Mouse (Mus musculus) c-Kit-positive CD71-positive TER-119-negative erythroid progenitor cells, embryonic 14.5 days (primary cell): Measurements from ENCODE around the gene Gm28635.

Source experiments
- DNase-seq: peaks from one replicate; pipeline ENCODE4 v3.0.0-alpha.2; 2013; ENCODE audit warnings: low read depth

Gene Gm28635

GRCm38 (mm10) chr2:84677968-84678880, at the start of gene Gm28635, which contains the start of gene Med19:
Gm28635 (minus strand) TSS chr2:84678041.
Med19 (plus strand) TSS chr2:84678402.
- peak; percentile 100 for DNase-seq

DNA sequence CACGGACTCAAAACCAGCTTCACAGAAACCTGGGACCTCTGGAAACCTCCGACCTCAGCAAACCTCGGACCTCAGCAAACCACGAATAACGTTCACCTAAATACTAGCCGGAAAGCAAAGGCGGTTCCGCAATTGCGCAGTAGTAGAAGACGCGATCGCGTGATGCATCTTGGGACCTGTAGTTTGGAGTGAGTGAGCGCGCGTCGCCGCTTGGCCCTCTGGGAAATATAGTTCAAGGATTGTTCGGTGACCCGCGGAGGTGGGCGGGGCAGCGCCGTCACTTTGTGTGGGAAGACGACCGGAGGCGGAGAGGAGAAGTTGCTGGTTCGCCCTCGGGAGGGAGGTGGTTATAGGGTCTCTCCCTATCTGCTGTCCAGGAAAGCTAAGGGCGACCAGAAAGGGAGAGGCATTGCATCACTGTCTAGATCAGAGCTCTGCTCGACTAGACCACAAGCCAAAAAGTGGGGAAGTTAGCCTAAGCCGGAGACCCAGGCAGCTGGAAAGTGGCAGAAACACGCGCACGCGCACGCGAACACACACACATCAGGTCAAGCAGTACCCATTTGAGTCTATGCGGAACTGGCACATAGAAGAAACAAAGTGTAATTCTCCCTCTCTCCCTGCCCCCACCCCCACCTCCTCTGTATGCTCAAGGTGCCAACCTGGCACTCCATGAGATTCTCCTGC, 49.5 kb upstream of the Gm28635 start, which contains the start of gene Clp1:
Clp1 (minus strand) TSS at position 179 of the 687 bp plus-strand sequence.
- peak; percentile 99 for DNase-seq

DNA sequence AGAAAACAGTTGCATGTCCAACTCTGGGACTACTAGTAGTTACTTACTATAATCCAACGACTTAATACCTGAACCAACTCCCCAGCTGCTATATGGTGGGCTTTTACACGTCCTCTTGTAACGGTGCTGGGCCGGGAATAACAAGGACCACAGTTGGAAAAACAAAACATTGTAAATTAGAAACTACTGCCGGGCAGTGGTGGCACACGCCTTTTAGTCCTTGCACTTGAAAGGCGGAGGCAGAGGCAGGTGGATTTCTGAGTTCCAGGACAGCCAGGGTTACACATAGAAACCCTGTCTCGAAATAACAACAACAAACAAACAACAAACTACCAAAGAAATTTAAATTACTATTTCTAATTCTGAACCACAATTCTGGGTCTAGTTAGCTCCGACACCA, 48.9 kb upstream of the Gm28635 start:
- DNase-seq: no peak

GRCm38 (mm10) chr2:84725770-84726169, 47.9 kb upstream of the Gm28635 start:
- no peak for DNase-seq

DNA sequence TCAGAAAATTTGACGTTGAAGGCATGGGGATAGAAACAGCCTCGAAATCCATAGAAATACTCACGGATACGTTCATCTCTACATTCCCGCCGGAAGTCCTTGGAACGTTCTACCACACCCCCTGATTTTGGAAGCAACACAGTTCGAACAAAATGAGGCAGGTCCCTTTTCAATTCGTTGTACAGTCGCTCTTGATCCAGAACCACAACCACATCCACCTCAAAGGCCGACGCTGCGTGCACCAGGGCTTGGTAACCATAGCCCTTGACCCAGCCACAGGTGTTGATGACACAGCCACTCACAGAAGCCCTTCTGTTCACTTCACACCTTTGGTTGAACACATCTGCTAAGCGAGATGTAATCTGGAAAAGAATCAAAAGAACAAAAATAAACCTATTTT, 46.0 kb upstream of the Gm28635 start:
- DNase-seq: no peak

DNA sequence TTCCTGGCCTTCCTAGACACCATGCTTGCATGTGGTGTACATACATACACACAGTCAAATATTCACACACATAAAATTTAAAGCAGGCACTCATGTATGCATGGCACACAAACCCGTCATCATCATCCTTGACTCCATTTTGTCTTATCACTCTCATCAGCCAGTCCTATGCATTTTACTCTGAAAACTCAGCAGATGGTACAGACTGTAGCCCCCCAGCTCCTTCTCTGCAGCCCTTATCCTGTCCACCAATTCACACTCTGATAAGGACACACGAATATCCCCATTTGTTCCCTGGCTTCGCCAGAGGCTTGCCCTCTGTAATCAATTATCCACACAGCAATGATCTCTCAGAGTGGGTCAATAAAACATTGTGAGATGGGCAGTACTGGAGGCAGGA, 43.3 kb upstream of the Gm28635 start:
- no peak for DNase-seq

- DNase-seq: no peak
These were observed 42.9 kb upstream of the Gm28635 start for GRCm38 (mm10) chr2:84720718-84721117.

DNA sequence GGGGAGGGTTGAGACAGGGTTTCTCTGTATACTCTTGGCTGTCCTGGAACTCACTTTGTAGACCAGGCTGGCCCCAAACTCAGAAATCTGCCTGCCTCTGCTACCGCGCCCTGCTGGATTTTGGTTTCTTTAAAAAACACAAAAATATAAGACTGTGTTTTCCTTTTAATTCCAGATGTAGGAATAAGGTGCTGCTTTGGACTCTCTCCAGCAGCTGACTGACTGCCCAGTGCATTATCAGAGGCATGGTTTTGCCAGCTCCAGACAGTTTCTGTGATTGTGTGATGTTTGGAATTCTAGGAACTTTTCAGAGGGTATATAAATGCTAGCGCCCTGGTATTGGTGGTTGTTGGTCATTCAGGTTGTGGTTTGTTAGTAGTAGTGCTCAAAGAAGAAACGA, 39.5 kb upstream of the Gm28635 start:
- DNase-seq: no peak

GRCm38 (mm10) chr2:84716423-84717355, 38.8 kb upstream of the Gm28635 start:
- DNase-seq: no peak

GRCm38 (mm10) chr2:84715562-84716361, 37.9 kb upstream of the Gm28635 start:
- DNase-seq: peak; percentile 90

GRCm38 (mm10) chr2:84714811-84715561, 37.1 kb upstream of the Gm28635 start, which contains the start of gene Zdhhc5:
Zdhhc5 (minus strand) TSS chr2:84715180.
- peak; percentile 96 for DNase-seq

DNA sequence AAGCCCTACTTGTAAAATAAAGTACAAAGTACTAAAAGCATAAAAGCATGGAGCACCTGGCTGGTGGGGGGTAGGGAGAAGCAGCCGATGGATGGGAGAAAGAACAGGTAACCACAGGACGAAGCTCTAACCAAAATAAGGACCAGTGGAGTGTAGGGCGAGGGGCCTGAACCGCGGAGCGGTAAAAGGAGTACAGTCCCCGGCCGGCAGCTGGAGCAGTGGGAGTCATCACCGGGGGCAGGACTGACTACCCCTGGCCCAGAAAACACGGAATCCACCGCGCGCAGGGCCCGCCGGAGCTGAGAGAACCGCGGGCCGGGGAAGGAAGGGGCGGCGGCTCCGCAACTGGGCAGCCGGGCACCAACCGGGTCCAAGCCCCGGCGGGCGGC, 36.6 kb upstream of the Gm28635 start:
- no peak for DNase-seq

DNA sequence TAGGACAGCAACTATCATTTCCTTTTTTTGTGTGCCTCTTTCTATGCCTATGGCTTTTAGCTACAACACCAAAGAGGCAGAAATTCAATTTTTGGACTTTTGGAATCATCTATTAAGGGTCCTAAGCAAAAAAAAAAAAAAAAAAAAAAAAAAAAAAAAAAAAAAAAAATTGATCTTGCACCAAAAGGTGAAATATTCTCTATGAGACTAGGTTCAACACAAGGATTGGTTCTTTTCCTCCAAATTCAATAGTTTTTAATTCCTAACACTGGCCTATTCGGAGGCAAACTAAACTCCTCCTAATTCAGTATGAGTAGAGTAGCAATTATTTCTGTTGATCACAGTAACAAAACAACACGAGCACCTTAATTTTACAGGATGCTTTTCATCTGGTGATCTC, 34.1 kb upstream of the Gm28635 start:
- no peak for DNase-seq

DNA sequence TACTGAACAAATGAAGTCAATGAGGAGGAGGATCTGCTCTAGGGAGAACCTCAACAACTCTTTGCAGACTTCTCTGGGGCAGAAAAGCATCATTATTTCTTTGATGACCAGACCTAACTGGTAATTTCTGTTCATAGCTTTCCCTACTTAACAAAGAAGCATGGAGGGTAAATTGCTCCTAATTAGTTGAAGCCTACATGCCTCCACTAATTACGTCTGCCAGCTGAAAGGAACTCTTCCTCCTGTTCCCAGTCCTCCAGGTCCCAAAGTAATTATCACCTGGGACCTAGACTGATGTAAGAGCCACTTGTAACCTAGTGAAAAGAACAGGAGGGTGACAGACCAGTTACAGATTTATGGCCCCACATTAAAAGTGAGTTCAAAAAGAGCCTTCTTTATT, 29.7 kb upstream of the Gm28635 start:
- DNase-seq: no peak

GRCm38 (mm10) chr2:84705295-84705694, 27.5 kb upstream of the Gm28635 start:
- DNase-seq: no peak

DNA sequence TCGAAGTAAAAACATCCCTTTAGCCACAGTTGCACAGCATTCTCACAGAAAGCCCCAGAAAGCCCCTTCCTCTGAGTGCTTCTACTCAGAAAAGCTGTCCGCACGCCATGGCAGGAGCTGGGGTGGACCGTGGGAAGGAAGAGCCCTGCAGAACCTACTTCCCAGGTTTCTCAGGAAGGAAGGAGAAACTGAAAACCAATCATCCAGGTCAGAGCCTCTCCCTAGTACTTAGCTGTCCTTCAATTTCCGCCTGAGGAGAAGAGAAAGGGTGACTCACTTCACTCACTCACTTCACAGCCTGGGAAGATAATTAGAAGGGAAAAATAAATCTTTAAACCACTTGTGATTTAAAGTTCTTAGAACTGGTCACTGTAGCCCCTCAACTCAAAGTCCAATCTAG, 26.5 kb upstream of the Gm28635 start:
- no peak for DNase-seq

DNA sequence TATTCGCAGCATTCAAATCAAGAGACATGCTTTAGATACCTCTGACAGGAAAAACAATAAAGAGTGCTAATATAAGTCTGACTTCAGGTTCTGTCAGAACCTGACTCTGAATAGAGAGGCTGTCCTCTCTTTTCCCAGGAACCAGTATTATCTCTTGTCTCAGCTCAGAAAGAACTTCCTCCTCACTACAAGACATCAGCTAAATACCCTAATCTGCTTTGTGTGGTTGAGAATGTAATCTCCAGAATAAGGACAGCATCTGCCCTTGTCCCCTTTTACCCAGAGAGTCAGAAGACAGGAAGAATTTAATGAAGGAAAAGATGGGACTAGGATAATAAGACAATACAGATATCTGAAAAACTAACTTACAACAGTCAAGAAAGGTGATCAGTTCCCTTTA, 25.7 kb upstream of the Gm28635 start:
- no peak for DNase-seq

- DNase-seq: no peak
These were observed 17.3 kb upstream of the Gm28635 start for GRCm38 (mm10) chr2:84695007-84695695.

GRCm38 (mm10) chr2:84690050-84690449, 12.2 kb upstream of the Gm28635 start:
- no peak for DNase-seq
